Mouse (Mus musculus): ENCODE results near the gene Snap29.

DNA sequence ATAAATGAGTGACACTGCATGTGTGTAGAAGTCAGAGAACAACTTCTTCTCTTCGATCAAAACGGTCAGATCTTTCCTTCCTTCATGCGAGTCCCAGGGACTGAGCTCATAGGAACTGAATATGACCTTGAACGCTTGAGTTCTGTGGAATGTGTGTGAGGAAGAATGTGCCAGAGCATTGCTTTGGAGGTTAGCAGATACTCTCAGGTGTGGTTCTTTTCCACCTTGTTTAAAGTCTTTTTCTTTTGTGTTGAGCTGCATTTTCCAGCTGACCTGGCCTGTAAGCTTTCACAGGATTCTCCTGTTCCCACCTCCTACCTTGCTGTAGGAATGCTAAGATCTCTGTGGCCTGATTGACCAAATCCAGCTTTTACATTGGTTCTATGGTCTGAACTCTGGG lies 23.5 kb upstream of the Snap29 start:
- TF ChIP-seq POLR2A (IDR thresholded peaks at IDR 0.05; ENCODE audit: extremely low read depth, insufficient read depth, low read length), result no peak
- no peak for TF ChIP-seq CTCF (IDR thresholded peaks at IDR 0.05; ENCODE audit: low read depth, low read length)
